Mouse (Mus musculus): ENCODE data around the gene Lcn8.

DNA sequence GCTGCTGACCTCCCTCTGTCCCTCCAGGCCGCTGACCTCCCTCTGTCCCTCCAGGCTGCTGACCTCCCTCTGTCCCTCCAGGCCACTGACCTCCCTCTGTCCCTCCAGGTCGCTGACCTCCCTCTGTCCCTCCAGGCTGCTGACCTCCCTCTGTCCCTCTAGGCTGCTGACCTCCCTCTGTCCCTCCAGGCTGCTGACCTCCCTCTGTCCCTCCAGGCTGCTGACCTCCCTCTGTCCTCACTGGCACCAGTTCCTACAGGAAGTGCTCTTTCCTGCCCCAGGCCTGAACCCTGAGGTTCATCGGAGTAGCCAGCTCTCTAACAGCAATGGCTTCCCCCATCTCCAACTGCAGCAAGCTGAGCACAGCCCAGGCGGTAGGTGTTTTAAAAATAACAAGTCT is 24.2 kb upstream of the Lcn8 start:
- TF ChIP-seq POLR2AphosphoS5 (IDR thresholded peaks at IDR 0.05; ENCODE audit: insufficient replicate concordance, low read depth, low read length) (no peak), CTCF (IDR thresholded peaks at IDR 0.05; ENCODE audit: low read depth, low read length) (no peak), GATA1 (IDR thresholded peaks at IDR 0.05; ENCODE audit: borderline replicate concordance, low read length) (no peak), TAL1 (conservative IDR thresholded peaks at IDR 0.05; ENCODE audit: low read depth, low read length) (no peak), GATA2 (IDR thresholded peaks at IDR 0.05; ENCODE audit: borderline replicate concordance, low read depth, low read length) (no peak)

Data from G1E (cell line).